Mouse (Mus musculus): ENCODE results near the gene Tcf25. TPM values are rescaled to one million over a fixed set of nuclear protein-coding genes. Genes with fewer than 3 reads are reported as not detected.

Tcf25 gene
- polyA plus RNA-seq (2014; fragmentation: Illumina TruSeq; extraction: RNeasy Lipid Tissue Mini Kit (QIAGEN cat#74804); ENCODE audit: insufficient read depth, low read depth, low replicate concordance) = 94.2 TPM

GRCm38 (mm10) chr8:123373403-123374238 is at the start of gene Tcf25:
TSS of gene Tcf25 (plus strand) at chr8:123373753.

GRCm38 (mm10) chr8:123332262-123333090 is 41.1 kb upstream of the Tcf25 start, which contains the start of gene Spire2:
TSS of gene Spire2 (plus strand) at chr8:123332713.

DNA sequence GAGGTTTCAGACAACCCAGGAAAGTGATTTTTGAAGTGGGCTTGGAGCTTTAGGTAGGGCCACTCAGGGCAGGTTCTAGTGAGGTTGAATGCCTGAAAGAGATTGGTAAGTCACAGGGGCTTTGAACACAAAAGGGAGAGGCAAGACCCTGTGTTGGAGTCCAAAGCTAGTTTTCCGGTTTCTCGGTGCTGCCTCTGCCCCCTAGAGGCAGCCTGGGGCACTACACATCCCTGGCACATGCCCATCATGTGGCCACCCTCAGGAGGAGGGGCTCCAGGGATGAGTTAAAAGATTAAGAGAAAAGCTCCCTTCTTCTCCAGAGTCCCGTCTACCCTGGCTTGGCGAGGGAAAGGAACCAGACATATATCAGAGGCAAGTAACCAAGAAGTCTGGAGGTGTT is 33.2 kb downstream of the Tcf25 start, which contains the start of gene Mc1r:
TSS of gene Mc1r (plus strand) at position 322 of the 400 bp plus-strand sequence.

DNA sequence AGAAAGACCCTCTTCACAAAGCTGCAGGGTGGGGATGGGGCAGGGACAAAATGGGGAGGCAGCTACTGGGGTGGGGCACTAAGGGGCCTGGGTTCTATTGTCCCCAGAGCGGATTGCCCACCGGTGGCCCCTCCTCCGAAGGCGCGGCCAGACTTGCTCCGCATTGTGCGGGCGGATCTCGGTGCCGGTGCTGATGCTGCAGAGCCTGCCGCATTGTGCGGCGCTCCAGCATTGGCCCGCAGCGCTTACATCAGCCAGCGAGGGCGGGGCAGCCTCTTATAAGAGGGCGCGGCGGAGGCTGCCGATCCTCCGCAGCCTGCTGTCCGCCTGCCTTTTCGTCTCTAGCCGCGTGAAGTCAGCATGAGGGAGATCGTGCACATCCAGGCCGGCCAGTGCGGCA is 37.7 kb downstream of the Tcf25 start, which contains the start of gene Tubb3:
TSS of gene Tubb3 (plus strand) at position 179 of the 400 bp plus-strand sequence.

GRCm38 (mm10) chr8:123423441-123423840 is 49.9 kb downstream of the Tcf25 start, which contains the start of gene Def8:
TSS of gene Def8 (plus strand) at chr8:123423527.

Other genes with a start within 250 kb of the Tcf25 start
- gene Sult5a1, start 215.4 kb upstream of the Tcf25 start, polyA plus RNA-seq (2014; fragmentation: Illumina TruSeq; extraction: RNeasy Lipid Tissue Mini Kit (QIAGEN cat#74804); ENCODE audit: insufficient read depth, low read depth, low replicate concordance) = 12.7 TPM
- 124 TPM for gene Dpep1, start 187.5 kb upstream of the Tcf25 start, polyA plus RNA-seq (2014; fragmentation: Illumina TruSeq; extraction: RNeasy Lipid Tissue Mini Kit (QIAGEN cat#74804); ENCODE audit: insufficient read depth, low read depth, low replicate concordance)
- gene Chmp1a, start 161.0 kb upstream of the Tcf25 start, polyA plus RNA-seq (2014; fragmentation: Illumina TruSeq; extraction: RNeasy Lipid Tissue Mini Kit (QIAGEN cat#74804); ENCODE audit: insufficient read depth, low read depth, low replicate concordance) = 60.6 TPM
- gene Spata33, start 160.9 kb upstream of the Tcf25 start, polyA plus RNA-seq (2014; fragmentation: Illumina TruSeq; extraction: RNeasy Lipid Tissue Mini Kit (QIAGEN cat#74804); ENCODE audit: insufficient read depth, low read depth, low replicate concordance) = 5.7 TPM
- 35.1 TPM for gene Cdk10, start 148.9 kb upstream of the Tcf25 start, polyA plus RNA-seq (2014; fragmentation: Illumina TruSeq; extraction: RNeasy Lipid Tissue Mini Kit (QIAGEN cat#74804); ENCODE audit: insufficient read depth, low read depth, low replicate concordance)
- 1.9 TPM for gene Spata2l, start 137.5 kb upstream of the Tcf25 start, polyA plus RNA-seq (2014; fragmentation: Illumina TruSeq; extraction: RNeasy Lipid Tissue Mini Kit (QIAGEN cat#74804); ENCODE audit: insufficient read depth, low read depth, low replicate concordance)
- 7.7 TPM for gene Zfp276, start 119.6 kb upstream of the Tcf25 start, polyA plus RNA-seq (2014; fragmentation: Illumina TruSeq; extraction: RNeasy Lipid Tissue Mini Kit (QIAGEN cat#74804); ENCODE audit: insufficient read depth, low read depth, low replicate concordance)
- gene Vps9d1, start 119.4 kb upstream of the Tcf25 start, polyA plus RNA-seq (2014; fragmentation: Illumina TruSeq; extraction: RNeasy Lipid Tissue Mini Kit (QIAGEN cat#74804); ENCODE audit: insufficient read depth, low read depth, low replicate concordance) = 10.6 TPM
- gene Fanca, start 55.2 kb upstream of the Tcf25 start, polyA plus RNA-seq (2014; fragmentation: Illumina TruSeq; extraction: RNeasy Lipid Tissue Mini Kit (QIAGEN cat#74804); ENCODE audit: insufficient read depth, low read depth, low replicate concordance) = 4.5 TPM
- 2.9 TPM for gene Spire2, start 41.0 kb upstream of the Tcf25 start, polyA plus RNA-seq (2014; fragmentation: Illumina TruSeq; extraction: RNeasy Lipid Tissue Mini Kit (QIAGEN cat#74804); ENCODE audit: insufficient read depth, low read depth, low replicate concordance)
- gene Mc1r, start 33.4 kb downstream of the Tcf25 start, polyA plus RNA-seq (2014; fragmentation: Illumina TruSeq; extraction: RNeasy Lipid Tissue Mini Kit (QIAGEN cat#74804); ENCODE audit: insufficient read depth, low read depth, low replicate concordance) = not detected
- gene Tubb3, start 37.7 kb downstream of the Tcf25 start, polyA plus RNA-seq (2014; fragmentation: Illumina TruSeq; extraction: RNeasy Lipid Tissue Mini Kit (QIAGEN cat#74804); ENCODE audit: insufficient read depth, low read depth, low replicate concordance) = 0.52 TPM
- gene Def8, start 49.8 kb downstream of the Tcf25 start, polyA plus RNA-seq (2014; fragmentation: Illumina TruSeq; extraction: RNeasy Lipid Tissue Mini Kit (QIAGEN cat#74804); ENCODE audit: insufficient read depth, low read depth, low replicate concordance) = 10.3 TPM
- gene Afg3l1, start 104.2 kb downstream of the Tcf25 start, polyA plus RNA-seq (2014; fragmentation: Illumina TruSeq; extraction: RNeasy Lipid Tissue Mini Kit (QIAGEN cat#74804); ENCODE audit: insufficient read depth, low read depth, low replicate concordance) = 13.4 TPM
- gene Dbndd1, start 141.7 kb downstream of the Tcf25 start, polyA plus RNA-seq (2014; fragmentation: Illumina TruSeq; extraction: RNeasy Lipid Tissue Mini Kit (QIAGEN cat#74804); ENCODE audit: insufficient read depth, low read depth, low replicate concordance) = 1.0 TPM
- gene Gas8, start 145.1 kb downstream of the Tcf25 start, polyA plus RNA-seq (2014; fragmentation: Illumina TruSeq; extraction: RNeasy Lipid Tissue Mini Kit (QIAGEN cat#74804); ENCODE audit: insufficient read depth, low read depth, low replicate concordance) = 13.4 TPM

Measured in lung, adult 10 weeks (tissue).